Mouse (Mus musculus) neural tube, embryonic 14.5 days (tissue): ENCODE measurements at regions not wholly inside any gene's neighbourhood (a gene's known extent, or its start where the extent isn't known, plus 50 kb on each side); places are given as distances from the start of the nearest gene placed in this dataset.
A peak's percentile ranks its signal among the peaks of the same experiment; 100 is the strongest.

Experiments used
- ATAC-seq: fragments of 200-750 bp; cut with Nextera tagmentation; 2 replicates; pipeline ENCODE4 v1.8.0; 2017; ENCODE audit warnings: low read depth, mild to moderate bottlenecking, moderate TSS enrichment, moderate library complexity
- H3K27ac ChIP-seq: fragments of 300-500 bp; sonication (generic); 2 replicates; pipeline ENCODE4 v1.5.1; 2014; ENCODE audit warnings: low read depth, mild to moderate bottlenecking, control low read depth, low read length, moderate library complexity, mixed read lengths
- H3K27me3 ChIP-seq: fragments of 300-500 bp; sonication (generic); 2 replicates; pipeline ENCODE4 v1.6.1; 2014; ENCODE audit warnings: low read length; ENCODE audit not compliant: control insufficient read depth, insufficient read depth
- H3K36me3 ChIP-seq: fragments of 300-500 bp; sonication (generic); 2 replicates; pipeline ENCODE4 v1.6.1; 2014; ENCODE audit warnings: low read length, mixed read lengths; ENCODE audit not compliant: control insufficient read depth, insufficient read depth
- H3K4me1 ChIP-seq: fragments of 300-500 bp; sonication (generic); 2 replicates; pipeline ENCODE4 v1.6.1; 2014; ENCODE audit warnings: low read length; ENCODE audit not compliant: control insufficient read depth, insufficient read depth
- H3K4me2 ChIP-seq: fragments of 300-500 bp; sonication (generic); 2 replicates; pipeline ENCODE4 v1.6.1; 2014; ENCODE audit warnings: mild to moderate bottlenecking, low read depth, low read length, control low read depth
- H3K4me3 ChIP-seq: fragments of 300-500 bp; sonication (generic); 2 replicates; pipeline ENCODE4 v1.5.1; 2014; ENCODE audit warnings: low read depth, low read length, control low read depth, mixed read lengths
- H3K9ac ChIP-seq: fragments of 300-500 bp; sonication (generic); replicated peaks from 2 replicates; pipeline ENCODE4 v1.6.1; 2014; ENCODE audit warnings: low read depth, mild to moderate bottlenecking, control low read depth, low read length, mixed read lengths
- H3K9me3 ChIP-seq: fragments of 300-500 bp; sonication (generic); 2 replicates; pipeline ENCODE4 v1.6.1; 2016; ENCODE audit warnings: low read length; ENCODE audit not compliant: control insufficient read depth
- WGBS: fragments of 180-500 bp; shearing (Covaris S2); extraction: QIAGEN DNeasy Blood & Tissue Kit; methylation state at CpG from one replicate; pipeline ENCODE4 v1.1.7; 2014; 5-methylcytosine and 5-hydroxymethylcytosine counted together

- Histone ChIP-seq H3K27me3 (no peaks in the 10 kb centered on the region), H3K36me3 (no peaks in the 10 kb centered on the region), H3K4me1 (no peaks in the 10 kb centered on the region), H3K4me2 (no peak overlapping the region), H3K4me3 (no peak overlapping the region), H3K9ac (no peak overlapping the region), H3K9me3 (no peaks in the 10 kb centered on the region), H3K27ac (no peak overlapping the region)
- 81% methylated on average over 2 of the region's 2 CpGs for WGBS
- ATAC-seq: no peak
Measured at GRCm38 (mm10) chr2:147932494-147932893, 114.3 kb downstream of the Foxa2 start.

- Histone ChIP-seq H3K9ac (no peak overlapping the region), H3K9me3 (no peaks in the 10 kb centered on the region), H3K4me3 (no peak overlapping the region), H3K27ac (no peak overlapping the region), H3K36me3 (no peaks in the 10 kb centered on the region), H3K27me3 (no peaks in the 10 kb centered on the region), H3K4me2 (no peak overlapping the region), H3K4me1 (no peaks in the 10 kb centered on the region)
- ATAC-seq: no peak
- 57% methylated on average over 5 of the region's 5 CpGs for WGBS
Measured at GRCm38 (mm10) chr2:147929031-147929711, 117.6 kb downstream of the Foxa2 start.

GRCm38 (mm10) chr2:147927792-147928670 lies 118.7 kb downstream of the Foxa2 start:
- Histone ChIP-seq H3K27me3 (no peaks in the 10 kb centered on the region), H3K9ac (no peak overlapping the region), H3K36me3 (no peaks in the 10 kb centered on the region), H3K27ac (no peak overlapping the region), H3K4me3 (no peak overlapping the region), H3K9me3 (no peaks in the 10 kb centered on the region), H3K4me2 (no peak overlapping the region), H3K4me1 (no peaks in the 10 kb centered on the region)
- no peak; the same call in 1 of the 2 replicates for ATAC-seq
- 49% methylated on average over 10 of the region's 10 CpGs for WGBS

- H3K27me3 ChIP-seq: no peaks in the 10 kb centered on the region
- no peaks in the 10 kb centered on the region for H3K9me3 ChIP-seq
- no peaks in the 10 kb centered on the region for H3K4me1 ChIP-seq
- H3K4me2 ChIP-seq: no peak overlapping the region
- H3K27ac ChIP-seq: no peak overlapping the region
- WGBS: 90% methylated on average over 3 of the region's 3 CpGs
- H3K36me3 ChIP-seq: no peaks in the 10 kb centered on the region
- H3K9ac ChIP-seq: no peak overlapping the region
- ATAC-seq: no peak
- no peak overlapping the region for H3K4me3 ChIP-seq
Measured at GRCm38 (mm10) chr2:147926861-147927260, 119.9 kb downstream of the Foxa2 start.

- Histone ChIP-seq H3K27ac (no peak overlapping the region), H3K9me3 (no peaks in the 10 kb centered on the region), H3K4me1 (no peaks in the 10 kb centered on the region), H3K4me2 (no peak overlapping the region), H3K27me3 (peaks cover 29% of the 10 kb centered on the region), H3K36me3 (no peaks in the 10 kb centered on the region), H3K9ac (no peak overlapping the region), H3K4me3 (no peak overlapping the region)
- WGBS: 23% methylated on average over 6 of the region's 6 CpGs
- no peak for ATAC-seq
Measured at GRCm38 (mm10) chr2:147907341-147907740, 139.4 kb downstream of the Foxa2 start.

- peak; percentile 38; the same call in 1 of the 2 replicates for ATAC-seq
- Histone ChIP-seq H3K27ac (no peak overlapping the region), H3K4me1 (no peaks in the 10 kb centered on the region), H3K9me3 (no peaks in the 10 kb centered on the region), H3K36me3 (no peaks in the 10 kb centered on the region), H3K27me3 (peaks cover 29% of the 10 kb centered on the region), H3K9ac (no peak overlapping the region), H3K4me3 (no peak overlapping the region), H3K4me2 (no peak overlapping the region)
- 6% methylated on average over 19 of the region's 19 CpGs for WGBS
Measured at GRCm38 (mm10) chr2:147905759-147906740, 140.7 kb downstream of the Foxa2 start.

GRCm38 (mm10) chr2:147905118-147905517 lies 141.7 kb downstream of the Foxa2 start:
- Histone ChIP-seq H3K4me3 (no peak overlapping the region), H3K27ac (no peak overlapping the region), H3K27me3 (peaks cover 26% of the 10 kb centered on the region), H3K9ac (no peak overlapping the region), H3K4me2 (no peak overlapping the region), H3K36me3 (no peaks in the 10 kb centered on the region), H3K9me3 (no peaks in the 10 kb centered on the region), H3K4me1 (no peaks in the 10 kb centered on the region)
- ATAC-seq: no peak
- 6% methylated on average over 3 of the region's 3 CpGs for WGBS

- no peak overlapping the region for H3K27ac ChIP-seq
- no peak for ATAC-seq
- H3K4me2 ChIP-seq: no peak overlapping the region
- H3K9me3 ChIP-seq: no peaks in the 10 kb centered on the region
- H3K36me3 ChIP-seq: no peaks in the 10 kb centered on the region
- no peak overlapping the region for H3K9ac ChIP-seq
- peaks cover 19% of the 10 kb centered on the region for H3K27me3 ChIP-seq
- WGBS: 87% methylated on average over 1 of the region's 1 CpGs
- H3K4me1 ChIP-seq: no peaks in the 10 kb centered on the region
- no peak overlapping the region for H3K4me3 ChIP-seq
Measured at GRCm38 (mm10) chr2:147899236-147899635, 147.5 kb downstream of the Foxa2 start.
